Comparison of ENCODE assay signal across 31 mouse cellular contexts in the genomic region with DNA sequence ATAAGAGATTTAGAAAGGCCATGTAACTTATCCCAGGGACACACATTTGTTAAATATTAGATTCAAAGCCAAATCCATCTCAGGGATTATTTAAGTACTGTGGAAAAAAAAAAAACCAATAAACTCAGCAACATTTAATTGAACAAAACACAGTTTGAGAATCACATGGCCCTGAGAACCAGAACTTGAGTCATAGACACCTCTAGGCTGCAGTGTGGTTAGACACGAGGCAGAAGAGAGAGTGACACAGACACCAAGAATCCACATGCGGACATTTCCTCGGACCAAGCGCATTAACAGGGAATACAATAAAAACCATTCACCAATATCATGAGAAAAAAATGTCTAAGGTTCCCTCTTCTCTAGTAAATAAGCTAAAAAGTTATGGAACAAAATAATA.
"Had no signal": no experiment of that assay in that cellular context is flagged by ENCODE, and none has a peak within 500 bp of the region (broad histone marks: within the 10 kb centered on the region; RNA-seq: fewer than 3 reads in every experiment).

No protein-coding gene starts in this region.

- H3K4me1 ChIP-seq: limb, embryonic 10.5 days; limb, embryonic 12.5 days; liver, embryonic 12.5 days; liver, embryonic 13.5 days; liver, embryonic 15.5 days; megakaryocyte, embryonic 14.5 days; midbrain, embryonic 10.5 days; midbrain, embryonic 13.5 days; midbrain, embryonic 15.5 days; neural tube, embryonic 12.5 days had no signal

- H3K4me2 ChIP-seq: limb, embryonic 12.5 days; limb, embryonic 13.5 days; limb, embryonic 15.5 days; liver, embryonic 11.5 days; liver, embryonic 12.5 days; liver, embryonic 13.5 days; liver, embryonic 15.5 days; lung, embryonic 14.5 days; lung, embryonic 15.5 days; midbrain, embryonic 11.5 days; midbrain, embryonic 12.5 days; midbrain, embryonic 13.5 days; midbrain, embryonic 15.5 days; neural tube, embryonic 12.5 days had no signal

- H3K27ac ChIP-seq: limb, embryonic 10.5 days; limb, embryonic 12.5 days; limb, embryonic 13.5 days; limb, embryonic 15.5 days; liver, embryonic 12.5 days; liver, embryonic 13.5 days; liver, embryonic 14.5 days; liver, embryonic 15.5 days; lung, embryonic 15.5 days; macrophage; midbrain, embryonic 10.5 days; midbrain, embryonic 12.5 days; midbrain, embryonic 13.5 days; midbrain, embryonic 15.5 days; neural tube, embryonic 12.5 days had no signal

- H3K4me3 ChIP-seq: limb, embryonic 10.5 days; limb, embryonic 12.5 days; limb, embryonic 13.5 days; limb, embryonic 15.5 days; liver, embryonic 12.5 days; liver, embryonic 13.5 days; liver, embryonic 15.5 days; lung, embryonic 15.5 days; megakaryocyte, embryonic 14.5 days; midbrain, embryonic 10.5 days; midbrain, embryonic 12.5 days; midbrain, embryonic 13.5 days; midbrain, embryonic 15.5 days; neural tube, embryonic 12.5 days had no signal

- H3K36me3 ChIP-seq: limb, embryonic 10.5 days; liver, embryonic 12.5 days; liver, embryonic 13.5 days; liver, embryonic 15.5 days; midbrain, embryonic 15.5 days; neural tube, embryonic 12.5 days had no signal

- ATAC-seq: liver, embryonic 12.5 days; liver, postnatal 0 days; lung, postnatal 0 days; midbrain, embryonic 15.5 days; midbrain, embryonic 16.5 days had no signal

- H3K9me3 ChIP-seq: limb, embryonic 10.5 days; limb, embryonic 12.5 days; limb, embryonic 13.5 days; limb, embryonic 15.5 days; liver, embryonic 12.5 days; liver, embryonic 13.5 days; liver, embryonic 15.5 days; lung, embryonic 15.5 days; megakaryocyte, embryonic 14.5 days; midbrain, embryonic 10.5 days; midbrain, embryonic 12.5 days; midbrain, embryonic 13.5 days; midbrain, embryonic 15.5 days; neural tube, embryonic 12.5 days had no signal

- H3K9ac ChIP-seq: limb, embryonic 12.5 days; limb, embryonic 13.5 days; limb, embryonic 15.5 days; liver, embryonic 12.5 days; liver, embryonic 13.5 days; liver, embryonic 14.5 days; liver, embryonic 15.5 days; liver, postnatal 0 days; lung, embryonic 14.5 days; lung, embryonic 15.5 days; midbrain, embryonic 12.5 days; midbrain, embryonic 13.5 days; midbrain, embryonic 15.5 days; neural tube, embryonic 12.5 days had no signal

- DNase-seq: left cerebral cortex, postnatal 4 days; liver; liver, embryonic 13.5 days; liver, postnatal 0 days; lung, adult 18-20 months; lung, adult 2 months; lung, embryonic 14.5 days; lung, postnatal 10 days; lung, postnatal 14 days; lung, postnatal 36 days; lung, postnatal 4 days; midbrain, embryonic 14.5 days had no signal

- H3K27me3 ChIP-seq: limb, embryonic 12.5 days; limb, embryonic 13.5 days; limb, embryonic 15.5 days; liver, embryonic 12.5 days; liver, embryonic 13.5 days; liver, embryonic 15.5 days; lung, embryonic 15.5 days; midbrain, embryonic 12.5 days; midbrain, embryonic 13.5 days; midbrain, embryonic 15.5 days; neural tube, embryonic 12.5 days had no signal
